Mouse (Mus musculus) spleen, embryonic (tissue): ENCODE results near the gene Ebf3.

Experiments used
- CTCF ChIA-PET: fragments of 350-600 bp; sonication (Branson Sonifier 250); formaldehyde crosslinking; loops from one replicate; lab custom pipeline; 2022; lab: Charles Lee

Ebf3 gene

GRCm38 (mm10) chr7:137313904-137314691 is at the start of gene Ebf3:
Ebf3 (minus strand) TSS chr7:137314445.
- CTCF ChIA-PET = no interaction called here

GRCm38 (mm10) chr7:137346860-137347259 is 32.6 kb upstream of the Ebf3 start:
- CTCF ChIA-PET = no interaction called here

GRCm38 (mm10) chr7:137346068-137346467 is 31.8 kb upstream of the Ebf3 start:
- CTCF ChIA-PET = no interaction called here

GRCm38 (mm10) chr7:137333951-137334350 is 19.7 kb upstream of the Ebf3 start:
- CTCF ChIA-PET = no interaction called here

GRCm38 (mm10) chr7:137322926-137323325 is 8.7 kb upstream of the Ebf3 start:
- CTCF ChIA-PET = interaction anchor here (0.5 kb wide), 1 partner anchor 368 kb away, joined by 3 read pairs; no protein-coding TSS in a partner anchor

- CTCF ChIA-PET = no interaction called here
These were observed 7.9 kb upstream of the Ebf3 start for GRCm38 (mm10) chr7:137321961-137322784.

GRCm38 (mm10) chr7:137321141-137321813 is 7.0 kb upstream of the Ebf3 start:
- CTCF ChIA-PET = no interaction called here

- CTCF ChIA-PET = no interaction called here
These were observed 6.1 kb upstream of the Ebf3 start for GRCm38 (mm10) chr7:137320320-137320719.

GRCm38 (mm10) chr7:137318924-137319885 is 5.0 kb upstream of the Ebf3 start:
- CTCF ChIA-PET = interaction anchor here (0.7 to 0.8 kb wide), 2 partner anchors 13 to 559 kb away, joined by 3 to 4 read pairs; no protein-coding TSS in a partner anchor

- CTCF ChIA-PET = interaction anchor here (0.7 kb wide), 2 partner anchors 10 to 560 kb away, joined by 3 to 4 read pairs; no protein-coding TSS in a partner anchor
These were observed 4.1 kb upstream of the Ebf3 start for GRCm38 (mm10) chr7:137318383-137318775.

- CTCF ChIA-PET = interaction anchor here (0.7 kb wide), 2 partner anchors 10 to 560 kb away, joined by 3 to 4 read pairs; no protein-coding TSS in a partner anchor
These were observed 3.6 kb upstream of the Ebf3 start for GRCm38 (mm10) chr7:137317659-137318382.

- CTCF ChIA-PET = no interaction called here
These were observed 2.8 kb upstream of the Ebf3 start for GRCm38 (mm10) chr7:137316926-137317658.

GRCm38 (mm10) chr7:137316181-137316925 is 2.1 kb upstream of the Ebf3 start:
- CTCF ChIA-PET = no interaction called here

GRCm38 (mm10) chr7:137315544-137315940 is 1.3 kb upstream of the Ebf3 start:
- CTCF ChIA-PET = interaction anchor here (0.6 kb wide), 1 partner anchor 1685 kb away, joined by 10 read pairs; no protein-coding TSS in a partner anchor

GRCm38 (mm10) chr7:137314710-137315543 is 682 bp upstream of the Ebf3 start:
- CTCF ChIA-PET = interaction anchor here (0.6 kb wide), 1 partner anchor 1685 kb away, joined by 10 read pairs; no protein-coding TSS in a partner anchor

- CTCF ChIA-PET = no interaction called here
These were observed 902 bp downstream of the Ebf3 start for GRCm38 (mm10) chr7:137313183-137313903.

- CTCF ChIA-PET = no interaction called here
These were observed 1.4 kb downstream of the Ebf3 start for GRCm38 (mm10) chr7:137312933-137313182.
